Mouse (Mus musculus) testis, adult 2 months (tissue): ENCODE data around the gene Cfd. TPM values are rescaled to one million over a fixed set of nuclear protein-coding genes. Genes with fewer than 3 reads are reported as not detected.

Experiments
- H3K27ac ChIP-seq: fragments of 200-500 bp; 2 replicates; pipeline ENCODE4 v1.5.1; 2012; ENCODE audit warnings: low read depth, low read length; ENCODE audit not compliant: control insufficient read depth, insufficient read depth
- H3K27me3 ChIP-seq: fragments of 200-500 bp; 2 replicates; pipeline ENCODE4 v1.6.1; 2012; ENCODE audit warnings: mild to moderate bottlenecking, low read length, moderate library complexity; ENCODE audit not compliant: control insufficient read depth, insufficient read depth
- H3K36me3 ChIP-seq: fragments of 200-500 bp; 2 replicates; pipeline ENCODE4 v1.6.1; 2012; ENCODE audit warnings: mild to moderate bottlenecking, low read length; ENCODE audit not compliant: control insufficient read depth, insufficient read depth
- H3K4me1 ChIP-seq: fragments of 200-500 bp; 2 replicates; pipeline ENCODE4 v1.6.1; 2012; ENCODE audit warnings: low read length; ENCODE audit not compliant: control insufficient read depth, insufficient read depth
- H3K4me3 ChIP-seq: fragments of 200-500 bp; 2 replicates; pipeline ENCODE4 v1.5.1; 2012; ENCODE audit warnings: low read depth, mild to moderate bottlenecking, low read length, moderate library complexity, mixed read lengths; ENCODE audit not compliant: control insufficient read depth
- CTCF ChIP-seq: fragments of 200-500 bp; IDR thresholded peaks from 2 replicates; pipeline ENCODE4 v1.5.1; 2012; ENCODE audit warnings: low read depth, mild to moderate bottlenecking, inconsistent platforms, low read length, moderate library complexity; ENCODE audit not compliant: control insufficient read depth, insufficient read depth, insufficient replicate concordance
- POLR2A ChIP-seq: fragments of 200-500 bp; IDR thresholded peaks from 2 replicates; pipeline ENCODE4 v1.6.1; 2012; ENCODE audit warnings: low read depth, mild to moderate bottlenecking, inconsistent platforms, low read length, moderate library complexity; ENCODE audit not compliant: control insufficient read depth
- polyA plus RNA-seq: library from polyadenylated mRNA; depleted of rRNA; stranded (reverse); fragments of >200 nt; gene quantifications from 2 replicates; pipeline ENCODE4 v1.2.3, GENCODE M21; 2012

Cfd gene
- polyA plus RNA-seq, 1 experiment = 18.0 TPM

DNA sequence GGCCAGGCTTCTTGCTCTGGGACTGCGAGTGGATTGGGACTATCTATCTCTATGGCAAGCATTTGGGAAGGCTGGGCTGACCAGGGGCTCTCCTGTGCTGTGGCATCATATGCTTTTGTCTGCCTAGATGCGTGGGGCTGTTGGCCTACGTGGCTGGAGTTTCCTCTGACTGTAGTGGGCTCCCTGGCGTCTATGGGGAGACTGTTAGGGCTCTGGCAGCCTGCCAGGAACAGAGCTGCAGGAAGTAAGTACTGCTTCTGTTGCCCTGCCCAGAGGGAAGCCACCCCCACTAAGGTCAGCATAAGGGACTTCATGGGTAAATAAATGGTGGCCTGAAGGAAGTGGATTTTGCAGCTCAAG lies 33.2 kb upstream of the Cfd start:
- no peak overlapping the region for H3K27ac ChIP-seq
- no peaks in the 10 kb centered on the region for H3K27me3 ChIP-seq
- H3K4me1 ChIP-seq = peaks cover 19% of the 10 kb centered on the region
- no peak overlapping the region for H3K4me3 ChIP-seq
- no peak for TF ChIP-seq POLR2A
- TF ChIP-seq CTCF = no peak
- H3K36me3 ChIP-seq = peaks cover 5% of the 10 kb centered on the region

DNA sequence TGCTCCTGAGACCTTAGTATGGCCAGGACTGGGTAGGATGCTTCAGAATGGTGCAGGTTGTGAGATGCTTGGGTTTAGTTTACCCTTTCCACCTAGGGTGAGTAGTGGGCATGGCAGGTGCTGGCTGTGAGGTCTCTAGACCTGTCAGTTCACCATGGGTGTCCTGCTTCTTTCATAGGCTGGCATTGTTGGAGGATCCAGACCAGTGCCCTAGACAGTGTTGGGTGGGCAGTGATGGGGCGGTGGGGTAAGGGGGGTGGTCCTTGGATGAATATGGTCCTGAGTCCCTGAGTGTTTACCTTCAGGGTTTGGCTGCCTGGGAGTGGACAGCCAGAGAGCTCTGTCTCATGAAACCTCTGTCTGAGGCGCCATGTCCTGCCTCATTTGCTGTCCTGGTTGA lies 32.8 kb upstream of the Cfd start:
- Histone ChIP-seq H3K4me3 (no peak overlapping the region), H3K4me1 (peaks cover 14% of the 10 kb centered on the region), H3K36me3 (peaks cover 5% of the 10 kb centered on the region), H3K27ac (no peak overlapping the region), H3K27me3 (no peaks in the 10 kb centered on the region)
- TF ChIP-seq CTCF (no peak), POLR2A (no peak)

DNA sequence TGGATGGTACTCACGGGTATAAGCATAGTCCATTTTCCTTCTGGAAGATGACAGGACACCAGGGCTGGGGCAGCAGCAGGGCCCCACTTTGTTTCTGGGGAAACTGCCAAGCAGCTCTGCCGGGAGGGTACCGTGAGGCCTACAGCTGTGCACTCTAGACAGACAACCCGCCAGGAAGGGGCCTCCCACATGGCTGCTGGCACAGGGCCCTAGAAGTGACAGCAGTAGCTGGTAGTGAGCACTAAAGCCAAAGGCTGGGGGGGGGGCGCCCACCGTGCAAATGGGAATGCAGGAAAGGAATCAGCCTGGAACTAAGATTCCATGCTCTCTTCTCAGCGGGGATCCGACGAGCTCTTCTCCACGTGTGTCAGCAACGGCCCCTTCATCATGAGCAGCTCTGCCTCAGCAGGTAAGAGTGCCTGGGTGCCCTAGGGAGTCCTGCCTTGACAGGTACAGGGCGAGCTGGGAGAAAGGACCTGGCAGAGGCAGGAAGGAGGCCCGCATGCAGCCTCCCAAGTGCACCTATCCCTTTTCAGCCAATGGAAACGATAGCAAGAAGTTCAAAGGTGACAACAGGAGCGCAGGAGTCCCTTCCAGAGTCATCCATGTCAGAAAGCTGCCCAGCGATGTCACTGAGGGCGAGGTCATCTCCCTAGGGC lies 32.1 kb upstream of the Cfd start:
- no peak overlapping the region for H3K27ac ChIP-seq
- H3K4me1 ChIP-seq = peaks cover 9% of the 10 kb centered on the region
- TF ChIP-seq POLR2A = no peak
- TF ChIP-seq CTCF = no peak
- peaks cover 5% of the 10 kb centered on the region for H3K36me3 ChIP-seq
- H3K27me3 ChIP-seq = no peaks in the 10 kb centered on the region
- H3K4me3 ChIP-seq = no peak overlapping the region

DNA sequence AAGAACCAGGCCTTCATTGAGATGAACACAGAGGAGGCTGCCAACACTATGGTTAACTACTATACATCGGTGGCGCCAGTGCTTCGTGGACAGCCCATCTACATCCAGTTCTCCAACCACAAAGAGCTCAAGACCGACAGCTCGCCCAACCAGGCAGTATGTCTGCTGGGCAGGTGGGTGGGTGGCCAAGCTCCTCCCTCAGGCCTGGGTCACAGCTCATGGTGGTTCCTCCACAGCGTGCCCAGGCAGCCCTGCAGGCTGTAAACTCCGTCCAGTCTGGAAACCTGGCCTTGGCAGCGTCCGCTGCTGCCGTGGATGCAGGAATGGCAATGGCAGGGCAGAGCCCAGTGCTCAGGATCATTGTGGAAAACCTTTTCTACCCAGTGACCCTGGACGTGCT lies 31.5 kb upstream of the Cfd start:
- no peak overlapping the region for H3K27ac ChIP-seq
- H3K36me3 ChIP-seq = peaks cover 5% of the 10 kb centered on the region
- TF ChIP-seq POLR2A = no peak
- no peak for TF ChIP-seq CTCF
- H3K4me1 ChIP-seq = peaks cover 9% of the 10 kb centered on the region
- no peak overlapping the region for H3K4me3 ChIP-seq
- H3K27me3 ChIP-seq = no peaks in the 10 kb centered on the region

DNA sequence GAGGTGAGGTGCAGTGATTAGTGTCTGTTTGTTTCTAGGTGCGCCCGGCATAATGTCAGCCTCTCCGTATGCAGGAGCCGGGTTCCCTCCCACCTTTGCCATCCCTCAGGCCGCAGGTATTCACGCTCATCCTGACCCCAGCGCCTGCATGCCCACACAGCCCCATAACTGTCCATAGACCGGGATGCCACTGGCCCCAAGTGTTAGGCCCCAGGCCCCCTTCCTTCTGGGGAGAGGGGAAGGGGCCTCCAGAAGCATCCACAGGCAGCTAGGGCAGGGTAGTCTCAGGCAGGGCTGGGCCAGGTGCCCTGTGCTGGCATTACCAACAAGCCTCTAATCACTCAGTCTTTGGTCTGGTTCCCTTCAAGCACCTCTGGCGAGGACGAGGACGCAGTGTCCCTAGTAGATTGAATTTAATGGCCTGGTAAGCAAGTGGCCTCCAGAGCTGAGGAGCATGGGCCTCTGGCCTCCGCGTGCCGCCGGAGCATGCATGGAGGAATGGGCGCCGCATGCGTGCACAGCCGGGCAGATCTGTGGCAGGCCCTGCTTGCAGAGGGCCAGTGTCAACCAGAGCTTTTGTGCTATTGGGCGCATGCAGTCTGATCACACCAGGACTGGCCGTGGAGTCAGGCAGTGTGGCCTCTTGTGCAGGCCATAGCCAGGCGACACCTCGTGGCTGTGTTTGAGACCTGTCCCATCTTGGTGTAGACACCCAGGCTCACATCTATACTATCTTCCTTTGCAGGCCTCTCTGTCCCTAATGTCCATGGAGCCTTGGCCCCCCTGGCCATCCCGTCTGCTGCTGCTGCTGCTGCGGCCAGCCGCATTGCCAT lies 30.4 kb upstream of the Cfd start:
- TF ChIP-seq CTCF (no peak), POLR2A (no peak)
- no peak overlapping the region for H3K4me3 ChIP-seq
- H3K36me3 ChIP-seq = peaks cover 5% of the 10 kb centered on the region
- peaks cover 9% of the 10 kb centered on the region for H3K4me1 ChIP-seq
- H3K27ac ChIP-seq = no peak overlapping the region
- no peaks in the 10 kb centered on the region for H3K27me3 ChIP-seq

DNA sequence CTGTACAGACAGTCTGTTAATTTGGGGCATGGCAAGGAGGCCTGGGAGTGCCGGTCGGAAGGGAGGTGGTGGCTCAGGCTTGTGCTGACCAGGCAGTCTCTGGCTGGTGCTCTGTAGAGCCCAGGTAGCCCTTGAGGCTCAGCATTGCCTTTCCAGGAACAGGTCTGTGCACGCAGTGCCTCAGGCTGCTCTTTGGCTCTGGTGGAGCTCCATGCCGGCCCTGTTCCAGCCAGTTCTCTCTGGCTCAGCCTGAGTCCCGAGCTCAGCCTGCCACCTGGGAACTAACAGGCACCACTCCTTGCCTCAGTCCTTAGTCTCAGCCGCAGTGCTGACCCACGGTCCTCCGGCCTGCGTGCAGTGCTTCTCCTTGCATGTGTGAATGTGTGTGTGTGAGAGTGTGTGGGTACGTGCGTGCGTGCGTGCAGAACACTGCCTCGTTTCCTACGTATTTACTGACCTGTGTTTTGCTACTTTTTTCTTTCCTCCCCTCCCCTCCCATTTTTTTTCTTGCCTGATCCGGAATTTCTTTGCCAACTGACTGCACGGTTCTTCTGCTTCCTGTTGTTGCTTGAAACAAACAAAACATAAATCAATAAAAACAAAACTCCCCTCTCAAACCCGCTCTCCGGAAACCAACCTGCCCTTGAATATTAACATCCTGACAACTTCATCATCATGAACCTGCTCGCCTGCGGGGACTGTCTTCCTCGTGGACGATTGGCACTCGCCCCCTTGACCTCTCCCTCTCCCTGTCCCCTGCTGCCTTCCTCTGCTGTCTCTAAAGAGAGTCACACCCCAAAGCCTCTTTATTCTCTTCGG lies 29.2 kb upstream of the Cfd start:
- no peaks in the 10 kb centered on the region for H3K27me3 ChIP-seq
- no peak for TF ChIP-seq POLR2A
- TF ChIP-seq CTCF = no peak
- H3K36me3 ChIP-seq = peaks cover 4% of the 10 kb centered on the region
- no peak overlapping the region for H3K4me3 ChIP-seq
- H3K27ac ChIP-seq = no peak overlapping the region
- H3K4me1 ChIP-seq = peaks cover 4% of the 10 kb centered on the region

DNA sequence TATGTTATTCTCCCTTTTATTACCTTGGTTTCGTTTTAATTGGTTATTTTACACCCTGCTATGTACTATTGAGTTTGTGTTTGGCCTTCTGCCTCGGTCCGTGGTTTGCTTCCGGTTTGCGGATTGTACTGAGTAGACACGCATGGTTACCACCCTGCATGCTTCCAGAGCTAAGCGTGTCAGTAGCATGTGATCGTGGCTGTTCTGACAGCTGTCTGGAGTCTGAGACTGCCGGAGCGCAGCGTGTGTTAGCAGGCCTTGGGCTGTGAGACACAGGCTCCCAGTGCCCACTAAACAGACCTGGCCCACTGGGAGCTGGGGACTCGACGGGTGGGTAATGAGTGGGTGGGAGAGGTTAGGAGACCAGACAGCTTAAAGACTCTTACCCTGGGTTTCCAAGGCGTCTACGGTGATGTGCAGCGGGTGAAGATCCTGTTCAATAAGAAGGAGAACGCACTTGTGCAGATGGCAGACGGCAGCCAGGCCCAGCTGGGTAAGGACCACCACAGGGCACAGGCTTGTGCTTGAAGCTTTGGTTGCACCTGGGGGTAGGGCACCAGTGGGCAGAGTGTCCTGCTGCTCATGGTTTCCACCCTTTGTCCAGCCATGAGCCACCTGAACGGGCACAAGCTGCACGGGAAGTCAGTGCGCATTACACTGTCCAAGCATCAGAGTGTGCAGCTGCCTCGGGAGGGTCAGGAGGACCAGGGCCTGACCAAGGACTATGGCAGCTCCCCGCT lies 28.4 kb upstream of the Cfd start:
- no peaks in the 10 kb centered on the region; the same call in 1 of the 2 replicates for H3K4me1 ChIP-seq
- TF ChIP-seq CTCF = no peak
- TF ChIP-seq POLR2A = 0 out of 2 replicates have a peak, but pooled peaks have one; percentile 19
- no peaks in the 10 kb centered on the region for H3K27me3 ChIP-seq
- no peak overlapping the region for H3K27ac ChIP-seq
- H3K36me3 ChIP-seq = peaks cover 4% of the 10 kb centered on the region
- H3K4me3 ChIP-seq = no peak overlapping the region
